Mouse (Mus musculus) T-helper 17 cell (primary cell): ENCODE measurements around the gene Slc3a2.

Experiments used
- in situ Hi-C, 2 experiments: fragments of 300-600 bp; cut with MboI, MseI; formaldehyde crosslinking; loops; 1 replicate in 1 of 2; 2 replicates in 1 of 2; pipeline ENCODE4 v1.15.1; 2025; ENCODE audit warnings: high pct_unique_total_duplicates in 2 of 2

Slc3a2 gene

GRCm38 (mm10) chr19:8727495-8728114 is 4.4 kb upstream of the Slc3a2 start:
- in situ Hi-C loops, result no loop called here

DNA sequence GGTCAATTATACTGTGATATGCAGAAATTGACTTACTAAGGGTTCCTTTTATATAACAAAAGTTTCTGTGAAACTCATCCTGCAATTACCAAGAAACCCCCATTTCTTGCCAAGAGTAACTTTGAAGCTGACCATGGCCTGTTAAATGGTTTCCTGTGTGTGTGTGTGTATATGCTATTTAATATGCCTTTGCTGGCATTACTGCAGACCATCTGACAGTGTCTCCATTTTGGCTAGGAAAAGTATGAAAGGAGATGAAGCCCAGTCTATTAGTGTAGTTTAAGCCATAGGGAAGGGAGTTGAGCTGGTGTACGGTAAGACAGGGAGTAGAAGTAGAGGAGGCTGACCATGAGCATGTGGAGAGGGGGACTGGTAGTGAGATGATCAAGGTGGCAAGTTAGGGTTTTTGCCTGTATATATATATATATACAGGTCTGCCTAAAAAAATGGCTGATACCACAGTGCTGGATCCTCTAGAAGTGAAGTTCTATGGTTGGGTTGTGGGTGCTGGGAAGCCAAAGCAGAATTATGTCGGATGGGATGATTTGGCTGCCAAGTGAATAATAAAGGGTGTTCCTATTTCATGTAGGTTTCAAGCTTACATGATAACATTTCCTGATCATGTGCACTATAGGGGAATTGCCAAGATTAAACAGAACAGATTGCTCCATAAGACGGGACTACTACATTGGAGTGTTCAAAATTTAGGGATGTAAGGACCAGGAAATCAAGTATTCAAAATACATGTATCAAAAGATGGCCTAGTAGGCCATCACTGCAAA is 3.6 kb upstream of the Slc3a2 start:
- in situ Hi-C loops, result no loop called here

DNA sequence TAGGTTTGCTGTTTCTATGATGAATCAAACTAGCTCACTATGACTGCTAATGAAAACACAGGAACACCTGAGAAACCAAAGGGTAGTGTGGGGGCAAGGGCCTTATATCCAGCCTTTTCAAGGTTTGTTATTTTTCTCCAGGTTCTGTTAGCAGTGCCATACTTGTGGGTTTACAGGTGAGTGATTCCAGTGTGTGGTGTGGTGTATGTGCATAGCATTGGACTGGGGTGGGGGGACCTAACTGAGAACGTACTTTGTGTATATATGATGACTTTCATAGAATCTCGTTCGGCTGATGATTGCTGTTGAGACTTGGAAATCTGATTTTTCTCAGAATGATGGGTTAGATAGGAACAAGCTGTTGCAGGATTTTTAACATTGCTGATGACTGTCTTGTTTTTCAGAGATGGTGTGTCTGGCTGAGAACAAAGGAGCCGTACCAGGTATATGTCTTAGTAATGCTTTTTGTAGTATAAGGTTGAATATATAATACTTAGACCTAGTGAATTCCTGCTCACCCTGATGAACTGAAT is 2.0 kb upstream of the Slc3a2 start:
- in situ Hi-C loops, result no loop called here

- in situ Hi-C loops, result loop anchor here in 1 of 2 experiments (25.0 kb wide), 1 partner anchor 1237 kb away; the partner anchor contains the start of genes Atl3 and Rtn3
Observed at GRCm38 (mm10) chr19:8724392-8724791, 1.2 kb upstream of the Slc3a2 start.

- in situ Hi-C loops, result loop anchor here in 1 of 2 experiments (25.0 kb wide), 1 partner anchor 1236 kb away; the partner anchor contains the start of genes Atl3 and Rtn3
Observed at GRCm38 (mm10) chr19:8723574-8724346, 591 bp upstream of the Slc3a2 start.

GRCm38 (mm10) chr19:8722559-8722906 is 636 bp downstream of the Slc3a2 start:
- in situ Hi-C loops, result loop anchor here in 1 of 2 experiments (25.0 kb wide), 1 partner anchor 1235 kb away; the partner anchor contains the start of genes Atl3 and Rtn3

- in situ Hi-C loops, result loop anchor here in 1 of 2 experiments (25.0 kb wide), 1 partner anchor 1235 kb away; the partner anchor contains the start of genes Atl3 and Rtn3
Observed at GRCm38 (mm10) chr19:8722021-8722420, 1.1 kb downstream of the Slc3a2 start.

DNA sequence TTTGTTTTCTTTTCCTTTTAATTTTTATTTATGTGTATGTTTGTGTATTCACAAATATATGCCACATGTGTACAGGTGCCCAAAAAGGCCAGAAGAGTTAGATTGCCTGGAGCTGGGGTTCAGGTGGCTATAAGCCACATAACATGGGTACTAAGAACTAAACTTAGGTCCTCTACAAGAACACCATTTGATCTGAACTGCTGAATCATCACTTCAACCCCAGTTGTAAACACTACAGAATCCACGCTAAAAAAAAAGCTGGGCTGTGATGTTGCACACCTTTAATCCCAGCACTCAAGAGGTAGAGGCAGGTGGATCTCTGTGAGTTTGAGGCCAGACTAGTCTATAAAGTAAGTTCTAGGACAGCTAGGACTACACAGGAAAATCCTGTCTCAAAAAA is 1.8 kb downstream of the Slc3a2 start:
- in situ Hi-C loops, result loop anchor here in 1 of 2 experiments (25.0 kb wide), 1 partner anchor 1234 kb away; the partner anchor contains the start of genes Atl3 and Rtn3

DNA sequence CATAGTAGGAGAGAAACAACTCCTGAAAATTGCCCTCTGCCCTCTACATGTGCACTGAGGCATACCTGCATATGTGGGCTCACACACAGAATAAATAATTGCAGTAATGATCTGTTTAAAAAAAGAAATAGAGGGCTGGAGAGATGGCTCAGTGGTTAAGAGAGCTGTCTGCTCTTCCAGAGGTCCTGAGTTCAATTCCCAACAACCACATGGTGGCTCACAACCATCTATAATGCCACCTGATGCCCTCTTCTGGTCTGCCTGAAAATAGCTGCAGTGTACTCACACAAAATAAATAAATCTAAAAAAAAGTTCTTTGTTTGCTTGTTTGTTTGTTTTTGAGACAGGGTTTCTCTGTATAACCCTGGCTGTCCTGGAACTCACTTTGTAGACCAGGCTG is 4.1 kb downstream of the Slc3a2 start:
- in situ Hi-C loops, result loop anchor here (10.0 to 25.0 kb wide), 3 partner anchors 1232 to 1266 kb away; partner anchors contain the start of genes Rtn3 (in 2 of the 2), Atl3 (in 1 of the 2) and Fth1 (in 1 of the 2)

GRCm38 (mm10) chr19:8718357-8718756 is 4.8 kb downstream of the Slc3a2 start:
- in situ Hi-C loops, result loop anchor here (10.0 to 25.0 kb wide), 3 partner anchors 1231 to 1266 kb away; partner anchors contain the start of genes Rtn3 (in 2 of the 2), Atl3 (in 1 of the 2) and Fth1 (in 1 of the 2)

DNA sequence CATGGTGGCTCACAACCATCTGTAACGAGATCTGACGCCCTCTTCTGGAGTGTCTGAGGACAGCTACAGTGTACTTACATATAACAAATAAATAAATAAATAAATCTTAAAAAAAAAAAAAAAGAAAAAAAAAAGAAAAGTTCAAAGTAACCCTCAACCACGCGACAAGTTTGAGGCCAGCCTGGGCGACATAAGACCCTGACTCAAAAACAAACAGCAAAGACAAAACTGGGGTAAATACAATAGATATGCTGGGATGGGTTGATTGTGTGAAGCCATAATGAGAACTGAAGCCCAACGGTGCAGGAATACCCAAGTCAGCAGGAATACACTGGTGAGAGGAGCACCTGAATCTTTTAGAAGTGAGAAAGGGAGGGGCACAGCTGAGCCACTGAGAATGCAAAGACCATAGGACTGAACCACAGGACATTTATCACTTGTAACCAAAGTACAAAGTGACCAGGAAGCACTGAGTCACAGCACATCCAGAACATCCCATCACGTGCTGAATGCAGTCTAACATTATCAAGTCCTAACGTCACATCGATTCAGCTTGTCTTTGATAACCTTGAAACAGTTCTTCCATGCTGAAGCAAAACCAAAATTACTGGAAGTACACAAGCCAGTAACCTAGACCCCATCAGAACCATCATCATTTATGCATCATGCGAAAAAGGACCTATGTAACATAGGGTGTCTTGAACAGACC is 6.2 kb downstream of the Slc3a2 start:
- in situ Hi-C loops, result loop anchor here (10.0 to 25.0 kb wide), 3 partner anchors 1230 to 1268 kb away; partner anchors contain the start of genes Rtn3 (in 2 of the 2), Atl3 (in 1 of the 2) and Fth1 (in 1 of the 2)

DNA sequence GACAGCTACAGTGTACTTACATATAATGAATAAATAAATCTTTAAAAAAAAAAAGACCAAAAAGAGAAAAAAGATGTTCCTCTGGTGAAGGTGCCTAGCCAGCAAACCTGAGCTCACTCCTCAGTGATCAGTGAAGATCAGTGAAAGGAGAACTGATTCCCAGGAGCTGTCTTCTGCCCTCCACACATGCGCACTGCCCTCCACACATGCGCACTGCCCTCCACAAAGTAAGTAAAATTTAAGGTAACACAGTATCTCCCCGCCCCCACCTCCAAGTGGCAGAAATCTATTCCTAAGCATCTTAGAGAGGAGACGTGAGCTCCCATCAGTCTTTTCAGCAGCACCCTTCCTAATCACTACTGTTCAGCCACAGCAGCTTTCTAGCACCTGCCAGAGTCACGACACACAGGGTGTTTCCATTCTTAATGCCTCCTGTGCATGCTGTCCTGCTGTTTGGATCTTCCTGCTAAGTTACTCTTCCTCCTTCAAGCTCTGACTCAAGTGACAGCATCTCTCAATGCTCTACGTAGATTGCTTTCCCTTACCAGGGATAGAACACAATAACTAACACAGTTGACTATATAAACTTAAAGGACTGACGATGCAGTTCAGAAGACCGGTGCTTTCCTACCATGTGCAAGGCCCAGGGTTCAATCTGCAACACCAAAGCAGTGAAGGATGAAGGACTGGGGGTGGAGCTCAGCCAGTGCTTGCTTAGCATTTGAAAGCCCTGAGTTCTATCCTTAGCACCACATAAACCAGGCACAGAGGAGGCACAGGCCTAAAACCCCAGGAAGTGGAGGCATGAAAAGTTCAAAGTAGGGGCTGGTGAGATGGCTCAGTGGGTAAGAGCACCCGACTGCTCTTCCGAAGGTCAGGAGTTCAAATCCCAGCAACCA is 7.1 kb downstream of the Slc3a2 start:
- in situ Hi-C loops, result loop anchor here (10.0 to 25.0 kb wide), 3 partner anchors 1229 to 1269 kb away; partner anchors contain the start of genes Rtn3 (in 2 of the 2), Atl3 (in 1 of the 2) and Fth1 (in 1 of the 2)

GRCm38 (mm10) chr19:8714653-8715481 is 8.3 kb downstream of the Slc3a2 start:
- in situ Hi-C loops, result loop anchor here (10.0 to 25.0 kb wide), 3 partner anchors 1228 to 1270 kb away; partner anchors contain the start of genes Rtn3 (in 2 of the 2), Atl3 (in 1 of the 2) and Fth1 (in 1 of the 2)

GRCm38 (mm10) chr19:8713997-8714652 is 9.0 kb downstream of the Slc3a2 start:
- in situ Hi-C loops, result loop anchor here (10.0 to 25.0 kb wide), 3 partner anchors 1227 to 1271 kb away; partner anchors contain the start of genes Rtn3 (in 2 of the 2), Atl3 (in 1 of the 2) and Fth1 (in 1 of the 2)

DNA sequence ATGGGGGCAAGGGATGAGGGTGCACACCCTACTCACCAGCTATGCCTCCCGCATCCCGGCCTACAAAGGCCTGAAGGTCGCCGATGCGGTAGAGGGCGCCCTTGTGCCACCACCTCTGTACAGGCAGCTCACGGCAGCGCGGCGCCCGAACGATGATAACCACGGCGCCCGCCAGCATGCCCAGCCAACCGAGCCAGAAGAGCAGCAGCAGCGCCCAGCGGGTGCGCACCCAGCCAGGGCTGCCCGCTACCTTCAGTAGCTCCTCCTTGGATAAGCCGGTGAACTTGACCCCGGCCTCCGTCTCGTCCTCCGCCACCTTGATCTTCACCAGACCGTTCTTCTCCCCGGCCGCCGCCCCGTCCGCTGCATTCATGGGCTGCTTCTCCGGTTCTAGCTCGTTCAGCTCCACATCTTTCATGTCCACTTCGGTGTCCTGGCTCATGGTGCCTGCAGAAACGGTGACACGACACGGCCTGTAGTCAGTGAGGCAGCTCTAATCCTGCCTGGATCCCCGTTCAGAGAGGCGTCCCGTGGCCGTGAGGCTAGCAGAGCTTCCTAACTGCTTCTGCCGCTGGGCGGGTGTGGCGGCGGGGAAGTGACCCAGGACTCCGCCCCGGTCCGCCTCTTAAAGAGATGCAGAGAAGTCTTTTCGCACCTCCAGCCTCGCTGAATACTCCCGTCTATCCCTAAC is 9.7 kb downstream of the Slc3a2 start:
- in situ Hi-C loops, result loop anchor here (10.0 to 25.0 kb wide), 3 partner anchors 1226 to 1271 kb away; partner anchors contain the start of genes Rtn3 (in 2 of the 2), Atl3 (in 1 of the 2) and Fth1 (in 1 of the 2)

DNA sequence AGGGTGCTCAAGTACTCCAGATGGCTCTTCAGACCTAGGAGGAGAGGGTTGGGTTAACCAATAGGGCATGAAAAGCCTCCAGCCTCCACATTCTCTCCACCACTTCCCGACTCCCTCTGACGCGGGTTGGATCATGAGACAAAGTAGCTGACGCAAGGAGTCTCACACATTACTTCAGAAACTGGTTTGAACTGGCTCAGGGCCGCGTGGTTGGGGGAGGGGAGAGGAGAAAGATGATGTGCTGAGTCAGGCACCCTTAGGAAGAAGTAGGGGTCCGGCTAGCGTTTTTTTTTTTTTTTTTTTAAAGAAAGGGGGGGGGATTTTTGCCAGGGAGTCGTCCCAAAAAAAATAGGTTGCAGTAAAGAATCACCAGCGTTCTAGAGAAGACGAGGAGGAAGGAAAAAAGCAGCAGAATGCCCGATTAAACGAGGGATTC is 10.3 kb downstream of the Slc3a2 start:
- in situ Hi-C loops, result loop anchor here (10.0 to 25.0 kb wide), 3 partner anchors 1226 to 1272 kb away; partner anchors contain the start of genes Rtn3 (in 2 of the 2), Atl3 (in 1 of the 2) and Fth1 (in 1 of the 2)
